Mouse (Mus musculus) hindbrain, embryonic 14.5 days (tissue): Measurements from ENCODE around the gene Fgfr2. TPM values are rescaled to one million over a fixed set of nuclear protein-coding genes. Genes with fewer than 3 reads are reported as not detected.

Source experiments
- ATAC-seq: fragments of 200-750 bp; cut with Nextera tagmentation; 2 replicates; pipeline ENCODE4 v1.8.0; 2017; ENCODE audit warnings: moderate number of reproducible peaks, mild to moderate bottlenecking, moderate TSS enrichment, moderate library complexity; ENCODE audit not compliant: low FRiP score
- DNase-seq: peaks from one replicate; pipeline ENCODE4 v3.0.0-alpha.2; 2015; ENCODE audit warnings: low spot score
- H3K27ac ChIP-seq: fragments of 300-500 bp; sonication (generic); 2 replicates; pipeline ENCODE4 v1.5.1; 2014; ENCODE audit warnings: mild to moderate bottlenecking, moderate library complexity
- H3K27me3 ChIP-seq: fragments of 300-500 bp; sonication (generic); 2 replicates; pipeline ENCODE4 v1.6.1; 2014; ENCODE audit warnings: mild to moderate bottlenecking, low read length, mixed read lengths; ENCODE audit not compliant: control insufficient read depth, insufficient read depth
- H3K36me3 ChIP-seq: fragments of 300-500 bp; sonication (generic); replicated peaks from 2 replicates; pipeline ENCODE4 v1.6.1; 2014; ENCODE audit not compliant: control insufficient read depth, insufficient read depth
- H3K4me1 ChIP-seq: fragments of 300-500 bp; sonication (generic); replicated peaks from 2 replicates; pipeline ENCODE4 v1.6.1; 2014; ENCODE audit warnings: antibody characterized with exemption, low read length, mixed read lengths; ENCODE audit not compliant: control insufficient read depth, insufficient read depth
- H3K4me2 ChIP-seq: fragments of 300-500 bp; sonication (generic); replicated peaks from 2 replicates; pipeline ENCODE4 v1.6.1; 2014; ENCODE audit warnings: mild to moderate bottlenecking, moderate library complexity
- H3K4me3 ChIP-seq: fragments of 300-500 bp; sonication (generic); replicated peaks from 2 replicates; pipeline ENCODE4 v1.5.1; 2014; ENCODE audit warnings: mild to moderate bottlenecking, low read length
- H3K9ac ChIP-seq: fragments of 300-500 bp; sonication (generic); 2 replicates; pipeline ENCODE4 v1.6.1; 2014
- H3K9me3 ChIP-seq: fragments of 300-500 bp; sonication (generic); 2 replicates; pipeline ENCODE4 v1.6.1; 2016; ENCODE audit warnings: low read length; ENCODE audit not compliant: control insufficient read depth
- WGBS: fragments of 180-500 bp; shearing (Covaris S2); extraction: QIAGEN DNeasy Blood & Tissue Kit; methylation state at CpG from one replicate; pipeline ENCODE4 v1.1.7; 2014; 5-methylcytosine and 5-hydroxymethylcytosine counted together
- polyA plus RNA-seq: library from polyadenylated mRNA; unstranded; fragments of >200 nt; fragmentation: Nextera tagmentation; extraction: Ambion mirVana; gene quantifications from 2 replicates; pipeline ENCODE4 v1.2.1, GENCODE M21; 2014

Gene Fgfr2
- polyA plus RNA-seq, 1 experiment from 2014 or later = 43.5 TPM

DNA sequence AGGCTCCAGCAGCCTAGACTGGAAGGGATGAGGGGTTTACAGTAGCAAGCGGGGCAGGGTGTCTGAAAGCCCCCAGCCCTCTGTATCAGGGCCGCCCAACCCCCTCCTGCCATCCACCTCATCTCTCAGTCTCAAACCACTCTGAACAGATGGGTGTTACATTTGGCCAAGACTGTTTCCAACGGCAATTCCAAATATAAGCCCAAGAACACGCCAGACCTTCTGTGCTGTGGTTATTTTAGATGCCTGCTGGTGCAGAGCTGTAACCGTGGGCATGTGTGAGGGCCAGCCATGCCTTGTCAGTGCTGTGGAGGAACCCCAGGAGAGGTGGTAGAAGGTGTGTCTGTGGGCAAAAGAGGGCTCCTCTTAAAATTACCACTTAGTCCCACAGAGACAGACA lies 869.6 kb downstream of the Fgfr2 start:
- no peak overlapping the region for H3K27ac ChIP-seq
- H3K9ac ChIP-seq = no peak overlapping the region
- H3K4me1 ChIP-seq = peaks cover 15% of the 10 kb centered on the region; the same call in 1 of the 2 replicates
- H3K4me3 ChIP-seq = no peak overlapping the region
- ATAC-seq (no peak), DNase-seq (no peak)
- H3K27me3 ChIP-seq = no peaks in the 10 kb centered on the region
- 83% methylated on average over 5 of the region's 5 CpGs for WGBS
- H3K36me3 ChIP-seq = no peaks in the 10 kb centered on the region
- H3K4me2 ChIP-seq = no peak overlapping the region
- H3K9me3 ChIP-seq = no peaks in the 10 kb centered on the region

DNA sequence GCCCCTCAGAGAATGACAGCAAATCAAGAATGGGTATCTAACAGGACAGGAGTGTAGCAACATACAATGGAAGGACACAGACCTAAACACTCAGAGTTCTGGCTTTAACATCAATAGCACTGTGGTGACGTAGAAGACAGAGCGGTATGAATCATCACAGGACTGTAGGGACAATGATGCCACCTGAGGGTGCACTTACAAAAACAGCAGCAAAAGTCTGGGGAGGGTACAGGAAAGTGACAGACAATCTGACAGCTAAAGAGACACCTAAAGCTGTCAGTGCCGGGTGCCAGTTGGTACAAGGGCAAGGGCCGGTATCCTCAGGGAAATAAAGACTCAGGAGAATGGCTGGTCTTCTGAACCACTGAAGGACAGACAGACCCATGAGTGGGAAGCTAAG lies 870.1 kb downstream of the Fgfr2 start:
- ATAC-seq (no peak), DNase-seq (no peak)
- 83% methylated on average over 4 of the region's 4 CpGs for WGBS
- Histone ChIP-seq H3K27ac (no peak overlapping the region), H3K27me3 (no peaks in the 10 kb centered on the region), H3K36me3 (no peaks in the 10 kb centered on the region), H3K4me3 (no peak overlapping the region), H3K9ac (no peak overlapping the region), H3K9me3 (no peaks in the 10 kb centered on the region), H3K4me1 (peaks cover 15% of the 10 kb centered on the region), H3K4me2 (no peak overlapping the region)

GRCm38 (mm10) chr7:132249563-132250119 lies 873.5 kb downstream of the Fgfr2 start:
- no peaks in the 10 kb centered on the region for H3K9me3 ChIP-seq
- no peaks in the 10 kb centered on the region for H3K36me3 ChIP-seq
- 73% methylated on average over 10 of the region's 10 CpGs for WGBS
- H3K27ac ChIP-seq = no peak overlapping the region
- H3K4me2 ChIP-seq = no peak overlapping the region
- no peak for DNase-seq
- H3K27me3 ChIP-seq = no peaks in the 10 kb centered on the region
- no peak for ATAC-seq
- no peak overlapping the region for H3K4me3 ChIP-seq
- H3K4me1 ChIP-seq = peaks cover 23% of the 10 kb centered on the region
- H3K9ac ChIP-seq = no peak overlapping the region

DNA sequence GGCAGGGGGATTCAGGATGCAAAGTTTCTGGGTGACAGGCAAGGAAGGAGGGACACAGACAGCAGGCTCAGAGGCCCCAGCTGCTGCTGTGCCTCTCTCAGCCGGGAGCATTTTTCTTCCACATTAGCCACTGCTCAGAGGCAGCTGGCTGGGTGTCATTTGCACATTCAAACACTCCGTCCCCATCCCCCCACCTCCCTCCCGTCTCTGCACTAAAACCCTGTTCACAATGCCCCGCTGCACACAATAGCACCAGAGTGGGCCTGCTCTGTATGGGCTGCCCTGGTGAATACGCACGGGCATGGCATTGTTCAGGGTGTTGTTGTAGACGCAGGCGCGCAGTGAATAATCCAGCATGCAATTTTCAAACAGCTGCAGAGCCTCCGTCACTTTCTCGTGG lies 875.6 kb downstream of the Fgfr2 start:
- no peaks in the 10 kb centered on the region for H3K9me3 ChIP-seq
- H3K9ac ChIP-seq = peak overlapping the region; percentile 12
- peaks cover 22% of the 10 kb centered on the region for H3K4me1 ChIP-seq
- H3K4me3 ChIP-seq = no peak overlapping the region
- ATAC-seq (peak; percentile 86), DNase-seq (peak; percentile 68)
- no peaks in the 10 kb centered on the region for H3K36me3 ChIP-seq
- H3K27ac ChIP-seq = peak overlapping the region; percentile 84
- H3K4me2 ChIP-seq = 0 out of 2 replicates have a peak overlapping the region, but pooled peaks have one; percentile 14
- H3K27me3 ChIP-seq = no peaks in the 10 kb centered on the region
- WGBS = 5% methylated on average over 11 of the region's 11 CpGs

DNA sequence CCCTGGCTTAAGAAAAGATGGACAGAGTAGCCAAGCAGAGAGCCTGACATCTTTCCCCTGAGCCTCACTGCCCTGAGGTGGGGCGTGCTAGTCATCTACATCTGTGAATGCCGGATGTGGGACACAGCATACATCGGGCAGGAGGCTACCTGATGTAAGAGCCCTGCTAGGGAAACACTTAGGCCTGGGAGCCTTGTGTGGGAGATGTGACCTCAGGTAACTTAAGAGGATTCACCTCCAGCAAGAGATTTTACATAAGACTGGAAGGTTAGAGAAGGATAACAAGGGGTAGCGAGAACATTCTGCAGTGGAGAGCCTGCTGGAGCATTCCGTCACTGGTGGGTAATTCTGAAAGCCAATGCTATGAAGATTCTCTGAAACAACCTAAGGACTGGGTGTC lies 876.1 kb downstream of the Fgfr2 start:
- H3K4me1 ChIP-seq = peaks cover 22% of the 10 kb centered on the region
- no peaks in the 10 kb centered on the region for H3K27me3 ChIP-seq
- no peak overlapping the region for H3K4me2 ChIP-seq
- H3K27ac ChIP-seq = peak overlapping the region; percentile 84
- no peaks in the 10 kb centered on the region for H3K36me3 ChIP-seq
- H3K9ac ChIP-seq = peak overlapping the region; percentile 12
- no peak for DNase-seq
- ATAC-seq = no peak
- no peaks in the 10 kb centered on the region for H3K9me3 ChIP-seq
- H3K4me3 ChIP-seq = no peak overlapping the region
- WGBS = 32% methylated on average over 5 of the region's 5 CpGs

- peaks cover 22% of the 10 kb centered on the region for H3K4me1 ChIP-seq
- H3K9me3 ChIP-seq = no peaks in the 10 kb centered on the region
- no peak overlapping the region for H3K27ac ChIP-seq
- no peak overlapping the region for H3K9ac ChIP-seq
- H3K4me3 ChIP-seq = no peak overlapping the region
- DNase-seq (no peak), ATAC-seq (no peak)
- no peak overlapping the region for H3K4me2 ChIP-seq
- WGBS = 89% methylated on average over 6 of the region's 6 CpGs
- no peaks in the 10 kb centered on the region for H3K27me3 ChIP-seq
- H3K36me3 ChIP-seq = peaks cover 7% of the 10 kb centered on the region; the same call in 1 of the 2 replicates
Observed at GRCm38 (mm10) chr7:132245730-132246129, 877.4 kb downstream of the Fgfr2 start.

DNA sequence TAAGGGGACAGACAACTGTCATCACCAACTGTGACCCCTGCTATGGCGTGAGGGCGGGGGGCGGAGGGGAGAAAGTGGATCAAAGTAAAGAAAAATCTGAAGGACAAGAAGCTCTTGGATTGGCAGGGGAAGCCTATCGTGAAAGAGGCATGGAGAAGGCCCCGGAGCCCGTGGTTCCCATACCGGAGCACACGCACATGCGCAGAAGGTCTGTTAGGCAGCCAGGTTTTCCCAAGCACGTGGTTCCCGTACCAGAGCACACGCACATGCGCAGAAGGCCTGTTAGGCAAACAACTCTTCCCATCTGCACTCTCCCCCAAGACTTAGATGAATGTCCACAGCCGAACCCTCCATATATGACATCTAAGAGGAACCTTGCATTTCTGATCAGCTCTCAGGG lies 878.5 kb downstream of the Fgfr2 start:
- Histone ChIP-seq H3K27me3 (no peaks in the 10 kb centered on the region), H3K4me1 (peaks cover 22% of the 10 kb centered on the region), H3K9me3 (no peaks in the 10 kb centered on the region), H3K9ac (no peak overlapping the region), H3K27ac (no peak overlapping the region), H3K4me3 (no peak overlapping the region), H3K4me2 (no peak overlapping the region), H3K36me3 (peaks cover 12% of the 10 kb centered on the region; the same call in 1 of the 2 replicates)
- ATAC-seq (no peak), DNase-seq (no peak)
- 92% methylated on average over 14 of the region's 14 CpGs for WGBS

DNA sequence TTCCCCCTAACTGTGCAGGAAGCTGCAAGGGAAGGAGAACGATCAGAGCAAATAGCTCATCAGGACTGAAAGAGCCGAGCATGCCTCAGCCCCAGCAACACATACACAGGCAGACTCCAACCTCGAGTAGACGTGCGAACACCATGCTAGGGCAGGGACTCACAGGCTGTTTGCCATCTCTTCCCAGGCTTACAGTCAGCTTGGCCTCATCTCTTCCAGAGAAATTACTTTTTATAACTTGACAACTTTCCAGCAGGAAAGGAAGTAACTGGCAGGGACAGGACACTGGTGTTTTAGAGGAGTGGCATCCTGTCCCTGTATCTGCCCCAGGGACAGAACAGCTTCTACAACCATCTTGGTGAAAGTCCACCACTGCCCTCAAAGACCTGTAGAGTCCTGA lies 879.9 kb downstream of the Fgfr2 start:
- Histone ChIP-seq H3K27me3 (no peaks in the 10 kb centered on the region), H3K9me3 (no peaks in the 10 kb centered on the region), H3K4me2 (no peak overlapping the region), H3K4me1 (peaks cover 18% of the 10 kb centered on the region), H3K4me3 (no peak overlapping the region), H3K27ac (no peak overlapping the region), H3K9ac (no peak overlapping the region), H3K36me3 (peaks cover 14% of the 10 kb centered on the region)
- ATAC-seq (no peak), DNase-seq (no peak)
- WGBS = 76% methylated on average over 5 of the region's 5 CpGs

DNA sequence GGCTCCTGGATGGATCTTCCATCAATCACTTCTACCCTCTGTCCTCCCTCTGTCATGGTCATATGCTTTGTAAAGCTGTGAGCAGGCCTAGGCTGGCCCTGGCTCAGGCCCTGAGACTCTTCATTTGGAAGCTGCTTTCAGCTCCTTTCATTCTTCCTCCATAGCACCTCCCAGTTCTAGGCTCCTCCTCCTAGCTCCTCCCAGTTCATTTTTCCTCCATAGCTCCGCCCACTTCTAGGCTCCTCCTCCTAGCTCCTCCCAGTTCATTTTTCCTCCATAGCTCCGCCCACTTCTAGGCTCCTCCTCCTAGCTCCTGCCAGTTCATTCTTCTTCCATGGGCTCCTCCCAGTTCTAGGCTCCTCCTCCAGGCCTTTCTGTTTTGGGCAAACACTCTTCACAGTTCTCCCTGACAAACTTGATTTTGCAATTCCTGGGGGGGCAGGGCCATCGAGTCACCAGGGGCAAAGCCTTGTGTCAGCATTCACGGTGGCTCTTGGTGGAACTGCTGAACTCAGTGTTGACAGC lies 880.5 kb downstream of the Fgfr2 start:
- Histone ChIP-seq H3K27ac (no peak overlapping the region), H3K27me3 (no peaks in the 10 kb centered on the region), H3K4me1 (peaks cover 13% of the 10 kb centered on the region), H3K9ac (no peak overlapping the region), H3K9me3 (no peaks in the 10 kb centered on the region), H3K4me3 (no peak overlapping the region), H3K36me3 (peaks cover 20% of the 10 kb centered on the region), H3K4me2 (no peak overlapping the region)
- WGBS = 50% methylated on average over 4 of the region's 4 CpGs
- DNase-seq (no peak), ATAC-seq (0 out of 2 replicates have a peak, but pooled peaks have one; percentile 26)

DNA sequence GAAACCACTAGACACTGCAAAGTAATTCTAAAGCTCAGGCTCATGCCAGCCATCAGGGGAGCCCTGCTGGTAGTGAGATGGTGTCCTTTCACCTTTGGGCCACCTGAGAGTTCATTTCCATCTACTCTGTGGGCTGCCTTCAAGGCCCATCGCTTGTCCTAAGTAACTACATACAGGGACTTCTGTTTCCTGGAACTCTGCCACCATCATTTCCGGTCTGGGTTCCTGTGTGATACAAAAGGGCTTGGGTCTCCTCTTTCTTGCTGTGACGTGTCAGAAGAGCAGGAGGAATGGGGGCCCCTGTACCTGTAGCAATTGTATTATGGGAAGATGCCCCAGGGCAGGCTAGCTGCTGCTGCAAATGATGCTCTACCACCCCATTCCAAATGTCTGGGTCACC lies 884.2 kb downstream of the Fgfr2 start:
- Histone ChIP-seq H3K36me3 (peaks cover 37% of the 10 kb centered on the region), H3K9me3 (no peaks in the 10 kb centered on the region), H3K27ac (no peak overlapping the region), H3K4me3 (no peak overlapping the region), H3K27me3 (no peaks in the 10 kb centered on the region), H3K4me1 (no peaks in the 10 kb centered on the region), H3K4me2 (no peak overlapping the region), H3K9ac (no peak overlapping the region)
- WGBS = 81% methylated on average over 3 of the region's 3 CpGs
- DNase-seq (no peak), ATAC-seq (no peak)
